Mouse (Mus musculus) spleen, adult 2 months (tissue): ENCODE measurements around the gene Fxyd7.

ENCODE experiments used
- CTCF ChIP-seq: fragments of 200-500 bp; IDR thresholded peaks from 2 replicates; pipeline ENCODE4 v1.5.1; 2011; ENCODE audit warnings: mild to moderate bottlenecking, inconsistent platforms; ENCODE audit not compliant: insufficient read depth, insufficient read length, insufficient replicate concordance; ENCODE audit errors: extremely low read depth
- POLR2A ChIP-seq: fragments of 200-500 bp; IDR thresholded peaks from 2 replicates; pipeline ENCODE4 v1.6.1; 2011; ENCODE audit warnings: low read depth, low read length, inconsistent platforms

DNA sequence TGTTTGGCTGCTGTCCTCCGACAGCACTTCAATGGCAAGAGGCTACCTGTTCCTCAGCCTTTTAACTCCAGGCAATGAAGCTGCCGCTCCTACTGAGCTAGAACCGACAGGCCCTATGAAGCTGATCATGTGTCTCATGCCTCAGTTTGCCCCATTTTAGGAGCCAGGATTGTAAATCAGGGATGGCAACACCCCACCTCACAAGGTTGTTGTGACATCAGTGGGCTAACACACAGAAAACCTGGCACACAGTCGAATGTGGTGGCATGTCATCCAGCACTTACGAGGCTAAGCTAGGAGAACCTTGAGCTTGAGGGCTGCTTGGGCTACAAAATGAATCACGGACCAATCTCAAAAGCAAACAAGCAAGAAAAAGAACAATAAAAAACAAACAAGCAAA, 6.9 kb upstream of the Fxyd7 start:
- no peak for TF ChIP-seq CTCF
- no peak for TF ChIP-seq POLR2A
